Mouse (Mus musculus): ENCODE measurements around the gene Cpne2. TPM values are rescaled to one million over a fixed set of nuclear protein-coding genes. Genes with fewer than 3 reads are reported as not detected.

The Cpne2 gene
- polyA plus RNA-seq, 1 experiment from 2014 or later = 11.9 TPM

GRCm38 (mm10) chr8:94519021-94519420 is 13.8 kb upstream of the Cpne2 start:
- Histone ChIP-seq H3K4me1 (no peaks in the 10 kb centered on the region), H3K4me2 (replicated peaks) (no peak overlapping the region), H3K27me3 (peaks cover 7% of the 10 kb centered on the region; the same call in 1 of the 2 replicates), H3K9me3 (replicated peaks) (no peaks in the 10 kb centered on the region), H3K4me3 (no peak overlapping the region), H3K36me3 (no peaks in the 10 kb centered on the region), H3K9ac (no peak overlapping the region), H3K27ac (no peak overlapping the region)
- 95% methylated on average over 5 of the region's 5 CpGs for WGBS
- ATAC-seq (ENCODE audit: low FRiP score) = no peak

GRCm38 (mm10) chr8:94521481-94521880 is 11.3 kb upstream of the Cpne2 start:
- no peak for ATAC-seq (ENCODE audit: low FRiP score)
- Histone ChIP-seq H3K4me1 (no peaks in the 10 kb centered on the region), H3K27me3 (peaks cover 7% of the 10 kb centered on the region; the same call in 1 of the 2 replicates), H3K9me3 (replicated peaks) (no peaks in the 10 kb centered on the region), H3K9ac (no peak overlapping the region), H3K36me3 (no peaks in the 10 kb centered on the region), H3K4me2 (replicated peaks) (no peak overlapping the region), H3K4me3 (no peak overlapping the region), H3K27ac (no peak overlapping the region)
- WGBS = 65% methylated on average over 4 of the region's 4 CpGs

GRCm38 (mm10) chr8:94522482-94522881 is 10.3 kb upstream of the Cpne2 start:
- WGBS = 83% methylated on average over 3 of the region's 3 CpGs

GRCm38 (mm10) chr8:94524554-94524953 is 8.2 kb upstream of the Cpne2 start:
- H3K27me3 ChIP-seq = no peaks in the 10 kb centered on the region
- WGBS = 87% methylated on average over 9 of the region's 9 CpGs
- no peak for ATAC-seq (ENCODE audit: low FRiP score)

More at GRCm38 (mm10) chr8:94522482-94522881, 10.3 kb upstream of the Cpne2 start:
- Histone ChIP-seq H3K4me1 (no peaks in the 10 kb centered on the region), H3K27me3 (peaks cover 4% of the 10 kb centered on the region; the same call in 1 of the 2 replicates), H3K4me2 (replicated peaks) (no peak overlapping the region), H3K36me3 (no peaks in the 10 kb centered on the region), H3K9ac (no peak overlapping the region), H3K4me3 (no peak overlapping the region), H3K9me3 (replicated peaks) (no peaks in the 10 kb centered on the region), H3K27ac (no peak overlapping the region)
- no peak for ATAC-seq (ENCODE audit: low FRiP score)

GRCm38 (mm10) chr8:94527178-94527577 is 5.6 kb upstream of the Cpne2 start:
- 86% methylated on average over 7 of the region's 7 CpGs for WGBS
- Histone ChIP-seq H3K36me3 (no peaks in the 10 kb centered on the region), H3K27me3 (peaks cover 10% of the 10 kb centered on the region), H3K4me1 (peaks cover 5% of the 10 kb centered on the region; the same call in 1 of the 2 replicates), H3K27ac (no peak overlapping the region), H3K9me3 (replicated peaks) (no peaks in the 10 kb centered on the region), H3K9ac (no peak overlapping the region), H3K4me2 (replicated peaks) (no peak overlapping the region), H3K4me3 (no peak overlapping the region)
- ATAC-seq (ENCODE audit: low FRiP score) = no peak

More at GRCm38 (mm10) chr8:94524554-94524953, 8.2 kb upstream of the Cpne2 start:
- Histone ChIP-seq H3K27ac (no peak overlapping the region), H3K9ac (no peak overlapping the region), H3K9me3 (replicated peaks) (no peaks in the 10 kb centered on the region), H3K4me2 (replicated peaks) (no peak overlapping the region), H3K4me3 (no peak overlapping the region), H3K36me3 (no peaks in the 10 kb centered on the region), H3K4me1 (no peaks in the 10 kb centered on the region)

- no peak for ATAC-seq (ENCODE audit: low FRiP score)
- H3K36me3 ChIP-seq = no peaks in the 10 kb centered on the region
- no peak overlapping the region for H3K27ac ChIP-seq
- H3K4me1 ChIP-seq = peaks cover 14% of the 10 kb centered on the region; the same call in 1 of the 2 replicates
- H3K9ac ChIP-seq = no peak overlapping the region
- H3K9me3 ChIP-seq (replicated peaks) = no peaks in the 10 kb centered on the region
- no peak overlapping the region for H3K4me2 ChIP-seq (replicated peaks)
- H3K27me3 ChIP-seq = peaks cover 20% of the 10 kb centered on the region
- WGBS = 40% methylated on average over 4 of the region's 4 CpGs
- H3K4me3 ChIP-seq = no peak overlapping the region
Measured at GRCm38 (mm10) chr8:94528245-94528644, 4.5 kb upstream of the Cpne2 start.

- ATAC-seq (ENCODE audit: low FRiP score) = no peak
- 72% methylated on average over 4 of the region's 4 CpGs for WGBS
- Histone ChIP-seq H3K9ac (no peak overlapping the region), H3K4me2 (replicated peaks) (no peak overlapping the region), H3K36me3 (no peaks in the 10 kb centered on the region), H3K9me3 (replicated peaks) (no peaks in the 10 kb centered on the region), H3K27me3 (peaks cover 37% of the 10 kb centered on the region), H3K4me3 (no peak overlapping the region), H3K27ac (no peak overlapping the region), H3K4me1 (peaks cover 20% of the 10 kb centered on the region)
Measured at GRCm38 (mm10) chr8:94529875-94530274, 2.9 kb upstream of the Cpne2 start.

- Histone ChIP-seq H3K4me3 (no peak overlapping the region), H3K9ac (no peak overlapping the region), H3K4me2 (replicated peaks) (no peak overlapping the region), H3K9me3 (replicated peaks) (no peaks in the 10 kb centered on the region), H3K27ac (no peak overlapping the region), H3K27me3 (peaks cover 44% of the 10 kb centered on the region), H3K4me1 (peaks cover 27% of the 10 kb centered on the region), H3K36me3 (no peaks in the 10 kb centered on the region)
- WGBS = 93% methylated on average over 4 of the region's 4 CpGs
- ATAC-seq (ENCODE audit: low FRiP score) = no peak
Measured at GRCm38 (mm10) chr8:94530643-94531042, 2.1 kb upstream of the Cpne2 start.

- Histone ChIP-seq H3K9me3 (replicated peaks) (no peaks in the 10 kb centered on the region), H3K4me1 (peaks cover 27% of the 10 kb centered on the region), H3K4me2 (replicated peaks) (peak overlapping the region; percentile 91), H3K9ac (no peak overlapping the region; the same call in 1 of the 2 replicates), H3K36me3 (no peaks in the 10 kb centered on the region), H3K4me3 (peak overlapping the region; percentile 57; the same call in 1 of the 2 replicates), H3K27ac (no peak overlapping the region), H3K27me3 (peaks cover 56% of the 10 kb centered on the region)
- 2% methylated on average over 8 of the region's 8 CpGs for WGBS
- no peak for ATAC-seq (ENCODE audit: low FRiP score)
Measured at GRCm38 (mm10) chr8:94532000-94532399, 790 bp upstream of the Cpne2 start.

GRCm38 (mm10) chr8:94532525-94532872 is 291 bp upstream of the Cpne2 start:
- Histone ChIP-seq H3K36me3 (no peaks in the 10 kb centered on the region), H3K4me2 (replicated peaks) (peak overlapping the region; percentile 91), H3K27ac (no peak overlapping the region), H3K9ac (peak overlapping the region; percentile 70), H3K4me3 (peak overlapping the region; percentile 57), H3K4me1 (peaks cover 27% of the 10 kb centered on the region), H3K27me3 (peaks cover 60% of the 10 kb centered on the region), H3K9me3 (replicated peaks) (no peaks in the 10 kb centered on the region)
- WGBS = under 1% methylated on average over 34 of the region's 34 CpGs
- peak; percentile 26; the same call in 1 of the 2 replicates for ATAC-seq (ENCODE audit: low FRiP score)

- ATAC-seq (ENCODE audit: low FRiP score) = no peak
- no peak overlapping the region for H3K27ac ChIP-seq
- H3K9me3 ChIP-seq (replicated peaks) = no peaks in the 10 kb centered on the region
- H3K36me3 ChIP-seq = no peaks in the 10 kb centered on the region
- H3K9ac ChIP-seq = no peak overlapping the region
- peaks cover 64% of the 10 kb centered on the region for H3K27me3 ChIP-seq
- no peak overlapping the region for H3K4me2 ChIP-seq (replicated peaks)
- WGBS = 54% methylated on average over 4 of the region's 4 CpGs
- H3K4me3 ChIP-seq = no peak overlapping the region
- peaks cover 27% of the 10 kb centered on the region for H3K4me1 ChIP-seq
Measured at GRCm38 (mm10) chr8:94534612-94535011, 1.8 kb downstream of the Cpne2 start.

- Histone ChIP-seq H3K4me2 (replicated peaks) (no peak overlapping the region), H3K4me1 (peaks cover 27% of the 10 kb centered on the region), H3K36me3 (no peaks in the 10 kb centered on the region), H3K27me3 (peaks cover 64% of the 10 kb centered on the region), H3K9me3 (replicated peaks) (no peaks in the 10 kb centered on the region), H3K9ac (no peak overlapping the region), H3K4me3 (no peak overlapping the region), H3K27ac (no peak overlapping the region)
- no peak for ATAC-seq (ENCODE audit: low FRiP score)
- WGBS = 71% methylated on average over 7 of the region's 7 CpGs
Measured at GRCm38 (mm10) chr8:94535631-94536030, 2.8 kb downstream of the Cpne2 start.

GRCm38 (mm10) chr8:94537456-94537855 is 4.7 kb downstream of the Cpne2 start:
- Histone ChIP-seq H3K4me1 (peaks cover 20% of the 10 kb centered on the region), H3K27me3 (peaks cover 51% of the 10 kb centered on the region), H3K36me3 (no peaks in the 10 kb centered on the region), H3K4me2 (replicated peaks) (no peak overlapping the region), H3K9ac (no peak overlapping the region), H3K9me3 (replicated peaks) (no peaks in the 10 kb centered on the region), H3K4me3 (no peak overlapping the region), H3K27ac (no peak overlapping the region)
- ATAC-seq (ENCODE audit: low FRiP score) = no peak
- WGBS = 77% methylated on average over 2 of the region's 2 CpGs

Data from hindbrain, embryonic 12.5 days (tissue).